Mouse (Mus musculus): Measurements from ENCODE around the gene Nceh1.

DNA sequence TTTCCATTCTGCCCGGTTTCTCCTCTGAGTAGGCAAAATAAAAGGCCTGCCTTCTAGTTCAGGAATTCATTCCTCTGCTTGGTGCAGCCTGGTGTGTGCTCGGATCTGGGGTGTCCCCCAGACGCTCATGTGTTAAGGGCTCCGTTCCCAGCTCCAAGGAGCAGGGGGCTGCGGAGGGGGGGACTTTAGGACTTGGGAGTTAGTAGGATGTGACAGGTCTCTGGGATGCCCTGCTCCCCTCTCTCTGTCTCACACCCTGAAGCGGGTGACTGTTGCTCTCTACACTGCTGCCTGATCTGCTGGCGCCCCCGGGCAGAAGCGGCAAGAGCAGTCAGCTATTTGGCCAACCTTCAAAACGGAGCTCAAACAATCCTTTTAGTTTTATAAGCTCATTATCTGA, 124.0 kb downstream of the Nceh1 start:
- TF ChIP-seq POLR2A (IDR thresholded peaks at IDR 0.05; ENCODE audit: borderline replicate concordance, insufficient read depth, low read length) (no peak), CTCF (IDR thresholded peaks at IDR 0.05; ENCODE audit: borderline replicate concordance, insufficient read depth, low read depth, low read length) (no peak)

Data from cerebellum, adult 2 months (tissue).